Mouse (Mus musculus) lung, postnatal 25 days (tissue): ENCODE data around the gene Fbxw20.
"Not testable (repeated sequence)": the region's sequence is repeated elsewhere in the genome, so short reads cannot be mapped to it uniquely, and the experiment has no call there.

Source experiments
- DNase-seq: peaks from one replicate; pipeline ENCODE4 v3.0.0; 2022; ENCODE audit warnings: low spot score

Gene Fbxw20

DNA sequence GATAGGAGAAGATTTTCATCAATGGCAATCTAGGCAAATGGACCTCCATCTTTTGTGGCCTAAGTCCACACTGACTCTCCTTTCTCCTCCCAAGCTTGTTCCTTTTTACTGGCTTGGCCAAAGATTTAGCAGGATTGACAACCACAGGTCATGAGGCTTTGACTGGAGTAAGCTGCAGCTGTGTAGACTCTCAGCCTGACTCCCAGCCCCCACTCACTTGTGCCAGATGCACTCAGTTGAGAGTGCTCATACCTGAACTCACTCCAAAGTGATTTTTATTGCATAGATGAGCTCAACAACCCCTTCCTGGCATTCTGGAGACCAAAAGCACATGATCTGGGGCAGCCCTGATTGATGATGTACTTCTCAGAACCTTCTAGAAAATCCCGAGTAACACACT is at the start of gene Fbxw20:
TSS of gene Fbxw20 (minus strand) at position 101 of the 400 bp plus-strand sequence.
- no peak for DNase-seq

DNA sequence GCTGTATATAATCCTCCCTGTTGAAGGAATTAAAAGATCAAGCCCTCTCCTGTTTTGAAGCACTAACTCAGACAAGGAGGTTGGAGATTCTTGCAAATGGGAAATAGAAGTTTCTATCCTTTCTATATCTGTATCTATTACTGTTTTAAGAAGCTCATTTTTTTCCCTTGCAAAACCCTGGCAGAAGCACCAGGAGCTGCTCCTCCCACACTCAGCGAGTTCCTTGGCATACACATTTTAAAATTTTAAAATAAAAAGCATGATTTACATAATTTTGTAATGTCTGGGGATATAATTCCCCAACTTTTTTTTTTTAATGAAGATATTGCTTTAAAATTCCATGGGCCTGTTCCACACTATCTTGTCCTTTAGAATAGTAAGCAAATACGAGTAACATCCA is 28.5 kb upstream of the Fbxw20 start:
- no peak for DNase-seq

DNA sequence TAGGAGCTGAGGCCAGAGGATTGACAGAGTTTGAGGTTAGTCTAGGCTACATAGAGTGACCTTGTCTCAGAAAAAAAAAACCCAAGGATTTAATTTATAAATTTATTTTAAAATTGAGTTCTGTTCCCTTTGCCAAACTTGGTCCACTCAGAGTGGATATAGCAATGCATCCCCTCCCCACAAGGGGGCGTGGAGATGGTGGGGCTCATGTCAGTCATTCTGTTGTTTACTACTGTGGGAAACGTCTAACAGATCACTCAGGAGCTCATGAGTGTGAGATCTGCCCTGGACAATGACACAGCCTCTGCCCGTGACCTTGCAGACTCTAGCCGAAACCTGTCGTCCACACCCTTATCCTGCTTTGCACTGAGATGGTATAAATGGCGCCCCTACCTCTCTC is 16.1 kb downstream of the Fbxw20 start:
- no peak for DNase-seq

DNA sequence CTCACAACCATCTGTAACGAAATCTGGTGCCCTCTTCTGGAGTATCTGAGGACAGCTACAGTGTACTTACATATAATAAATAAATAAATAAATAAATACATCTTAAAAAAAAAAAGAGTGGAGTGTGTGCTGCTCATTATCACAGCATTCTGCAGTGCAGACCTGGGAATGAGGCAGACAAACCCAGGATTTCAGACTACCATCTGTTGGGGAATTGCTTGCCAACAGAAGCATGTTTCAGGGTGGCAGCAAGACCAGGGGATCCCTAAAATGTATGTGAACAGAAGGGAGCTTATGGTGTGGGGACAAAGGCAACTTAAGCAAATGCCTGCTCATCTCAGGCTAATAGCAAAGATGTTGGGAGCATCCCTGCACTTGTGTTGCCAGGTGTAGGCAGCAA is 33.2 kb downstream of the Fbxw20 start:
- not testable (repeated sequence) for DNase-seq

DNA sequence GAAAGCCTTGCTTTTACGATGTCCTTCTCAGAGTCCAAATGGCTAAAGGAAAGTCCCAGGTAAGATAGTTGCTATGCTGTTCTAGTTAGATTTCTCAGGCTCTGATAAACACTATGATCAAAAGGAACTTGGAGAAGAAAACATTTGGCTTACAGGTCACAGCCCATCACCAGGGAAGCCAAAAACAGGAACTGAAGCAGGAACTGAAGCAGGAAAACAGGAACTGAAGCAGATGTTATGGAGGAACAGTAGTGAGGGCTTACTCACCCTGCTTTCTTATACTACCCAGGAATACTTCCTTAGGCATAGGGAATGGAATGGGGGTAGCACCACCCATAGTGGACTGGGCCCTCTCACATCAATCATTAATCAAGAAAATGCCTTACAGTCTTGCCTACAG is 34.2 kb downstream of the Fbxw20 start:
- no peak for DNase-seq

DNA sequence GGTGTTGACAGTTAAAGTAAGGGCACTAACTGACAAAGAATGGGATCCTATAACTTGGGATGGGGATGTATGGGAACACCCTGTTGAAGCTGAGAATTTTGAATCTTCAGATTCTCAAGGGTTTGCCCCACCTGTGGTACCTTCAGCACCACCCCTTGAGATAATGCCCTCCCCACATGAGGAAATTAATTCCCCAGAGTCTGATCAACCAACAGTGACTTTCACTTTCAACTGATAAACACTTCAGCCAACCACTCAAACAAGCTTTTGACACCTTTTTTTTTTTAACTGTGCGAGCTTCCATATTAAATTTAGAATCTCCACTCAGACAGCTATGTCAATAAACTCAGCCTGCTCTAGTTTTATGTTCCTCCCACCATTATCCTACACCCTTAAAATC is 35.2 kb downstream of the Fbxw20 start:
- no peak for DNase-seq

DNA sequence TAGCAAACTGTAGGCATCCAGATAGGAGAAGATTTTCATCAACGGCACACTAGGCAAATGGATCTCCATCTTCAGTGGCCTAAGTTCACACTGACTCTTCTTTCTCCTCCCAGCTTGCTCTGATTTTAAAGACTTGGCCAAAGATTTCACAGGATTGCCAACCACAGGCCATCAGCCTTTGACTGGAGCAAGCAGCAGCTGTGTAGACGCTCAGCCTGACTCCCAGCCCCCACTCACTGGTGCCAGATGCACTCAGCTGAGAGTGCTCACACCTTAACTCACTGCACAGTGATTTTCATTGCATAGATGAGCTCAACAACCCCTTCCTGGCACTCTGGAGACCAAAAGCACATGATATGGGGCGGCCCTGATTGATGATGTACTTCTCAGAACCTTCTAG is 38.7 kb downstream of the Fbxw20 start, which contains the start of gene Fbxw13:
TSS of gene Fbxw13 (minus strand) at position 101 of the 400 bp plus-strand sequence.
- not testable (repeated sequence) for DNase-seq

DNA sequence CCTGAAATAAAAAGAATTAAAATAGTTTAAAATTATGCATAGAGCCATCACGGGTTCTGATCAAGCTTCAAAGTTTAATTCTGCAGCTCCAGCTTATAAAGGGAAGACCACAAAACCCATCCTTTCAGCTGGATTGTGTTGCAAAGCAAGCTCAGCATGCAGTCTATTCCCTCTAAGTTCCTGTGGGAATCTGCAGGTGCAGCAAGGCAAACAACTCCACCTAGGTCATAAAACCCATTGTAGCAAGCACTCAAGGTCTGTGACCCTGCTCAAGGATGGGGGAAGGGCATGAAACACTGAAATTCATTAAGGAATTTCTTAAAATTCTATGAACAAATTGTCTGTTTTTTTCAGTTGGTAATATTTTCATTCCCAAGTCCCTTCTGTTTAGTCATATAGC is 57.3 kb downstream of the Fbxw20 start:
- DNase-seq: no peak

DNA sequence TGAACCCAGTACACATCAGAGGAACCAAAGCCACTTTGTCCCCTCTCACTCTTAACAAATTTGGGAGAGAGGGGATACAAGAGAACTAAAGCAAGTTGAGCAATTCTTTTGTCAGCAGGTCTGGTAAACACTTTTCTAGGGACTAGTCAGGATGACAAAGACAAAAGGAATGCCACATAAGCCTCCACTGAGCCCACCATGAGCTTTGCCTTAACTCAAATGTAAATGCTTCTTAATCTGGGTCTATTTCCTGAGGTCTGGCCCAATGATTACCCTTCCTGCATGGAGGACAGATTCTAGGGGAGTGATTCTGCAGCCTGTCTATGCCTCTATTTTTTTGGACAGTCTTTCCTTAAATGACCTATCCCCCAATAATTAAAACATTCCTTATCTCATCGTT is 58.3 kb downstream of the Fbxw20 start:
- no peak for DNase-seq
